Mouse (Mus musculus) c-Kit-positive CD71-negative TER-119-negative erythroid progenitor cells, embryonic 14.5 days (primary cell): ENCODE results near the gene Nln.

ENCODE experiments used
- DNase-seq: peaks from one replicate; pipeline ENCODE4 v3.0.0-alpha.2; 2013; ENCODE audit warnings: low read depth

The Nln gene

DNA sequence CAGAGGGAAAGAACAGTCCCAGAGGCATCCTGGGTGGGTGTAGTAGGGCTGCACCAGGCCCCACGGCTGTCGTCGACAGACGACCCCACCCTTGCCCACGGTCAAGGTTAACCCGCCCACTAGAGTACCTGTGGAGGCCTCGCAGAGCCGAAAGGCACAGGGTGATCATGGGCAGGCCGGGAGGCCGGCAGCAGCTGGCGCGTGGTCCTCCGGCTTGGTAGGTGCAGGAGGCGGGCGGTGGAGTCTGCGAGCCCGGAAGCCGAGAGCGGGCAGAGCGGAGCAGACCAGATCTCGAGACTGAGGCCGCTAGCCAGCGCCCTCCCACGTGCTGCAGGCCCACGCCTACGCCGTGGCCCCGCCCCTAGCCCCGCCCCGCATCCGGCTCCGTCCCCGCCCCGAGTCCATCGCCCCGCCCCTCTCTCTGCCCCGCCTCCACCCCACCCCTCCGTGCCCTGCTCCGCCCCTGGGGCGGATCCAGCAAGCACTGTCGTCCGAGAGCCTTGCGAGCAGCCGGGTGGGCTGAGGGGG is at the start of gene Nln, which contains the start of gene Sgtb:
Gene Nln (minus strand): TSS at position 327 of the 528 bp plus-strand sequence.
Gene Sgtb (plus strand): TSS at position 454 of the 528 bp plus-strand sequence.
- peak; percentile 60 for DNase-seq

- no peak for DNase-seq
Measured at GRCm38 (mm10) chr13:104155686-104156085, 46.3 kb upstream of the Nln start.

DNA sequence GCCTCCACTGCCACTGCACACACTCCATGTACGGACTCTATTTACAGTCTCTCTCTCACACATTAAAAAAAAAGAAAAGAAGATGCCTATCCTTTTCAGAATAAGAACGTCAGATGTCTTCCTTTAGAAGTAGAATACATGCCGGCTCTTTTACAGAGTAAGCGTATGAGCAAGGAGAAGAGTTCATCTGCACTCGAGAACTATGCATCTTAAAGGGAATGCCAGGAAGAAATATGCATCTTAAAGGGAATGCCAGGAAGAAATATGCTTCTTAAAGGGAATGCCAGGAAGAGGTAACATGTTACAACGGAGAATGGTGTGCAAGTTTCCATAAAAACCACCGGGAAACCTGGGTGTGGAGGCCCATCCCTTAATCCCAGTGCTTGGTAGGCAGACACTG is 45.7 kb upstream of the Nln start:
- no peak for DNase-seq

DNA sequence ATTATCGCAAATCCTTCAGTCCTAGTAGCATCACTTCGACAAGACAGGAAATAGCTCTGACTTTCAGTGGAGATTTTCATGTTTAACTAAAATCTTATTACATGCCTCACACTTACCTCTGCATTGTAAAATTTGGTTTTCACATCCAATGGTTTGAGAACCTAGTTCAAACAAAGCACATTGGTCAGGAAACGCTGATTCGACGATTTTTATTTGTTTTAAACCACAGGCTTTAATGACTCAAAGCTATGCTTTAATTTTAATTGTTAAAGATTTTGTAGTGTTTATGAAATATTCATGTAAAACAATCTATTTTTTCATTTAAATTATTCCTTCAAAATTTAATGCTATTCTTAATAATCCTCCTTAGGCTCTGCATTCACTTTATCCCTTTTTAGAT is 44.8 kb upstream of the Nln start:
- DNase-seq, result no peak

DNA sequence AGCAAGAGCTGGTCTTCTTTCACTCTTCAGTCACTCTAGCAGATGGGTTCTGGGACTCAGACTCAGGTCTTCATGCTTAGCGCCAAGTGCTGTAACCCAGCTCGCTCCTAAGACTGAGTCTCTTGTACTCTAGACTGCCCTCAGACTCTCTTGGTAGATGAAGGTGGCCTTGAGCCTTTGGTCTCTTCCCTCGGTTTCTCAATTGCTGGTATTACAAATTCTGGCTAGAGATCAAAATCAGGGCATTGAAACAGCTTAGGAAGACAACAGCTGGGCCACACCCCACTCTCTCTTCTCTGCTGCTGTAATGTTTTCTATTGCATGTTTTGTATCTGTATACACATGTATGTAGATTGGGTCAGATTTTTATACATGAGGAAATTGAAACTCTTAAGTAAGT is 36.2 kb upstream of the Nln start:
- DNase-seq, result no peak

- no peak for DNase-seq
Measured at GRCm38 (mm10) chr13:104144871-104145270, 35.5 kb upstream of the Nln start.

DNA sequence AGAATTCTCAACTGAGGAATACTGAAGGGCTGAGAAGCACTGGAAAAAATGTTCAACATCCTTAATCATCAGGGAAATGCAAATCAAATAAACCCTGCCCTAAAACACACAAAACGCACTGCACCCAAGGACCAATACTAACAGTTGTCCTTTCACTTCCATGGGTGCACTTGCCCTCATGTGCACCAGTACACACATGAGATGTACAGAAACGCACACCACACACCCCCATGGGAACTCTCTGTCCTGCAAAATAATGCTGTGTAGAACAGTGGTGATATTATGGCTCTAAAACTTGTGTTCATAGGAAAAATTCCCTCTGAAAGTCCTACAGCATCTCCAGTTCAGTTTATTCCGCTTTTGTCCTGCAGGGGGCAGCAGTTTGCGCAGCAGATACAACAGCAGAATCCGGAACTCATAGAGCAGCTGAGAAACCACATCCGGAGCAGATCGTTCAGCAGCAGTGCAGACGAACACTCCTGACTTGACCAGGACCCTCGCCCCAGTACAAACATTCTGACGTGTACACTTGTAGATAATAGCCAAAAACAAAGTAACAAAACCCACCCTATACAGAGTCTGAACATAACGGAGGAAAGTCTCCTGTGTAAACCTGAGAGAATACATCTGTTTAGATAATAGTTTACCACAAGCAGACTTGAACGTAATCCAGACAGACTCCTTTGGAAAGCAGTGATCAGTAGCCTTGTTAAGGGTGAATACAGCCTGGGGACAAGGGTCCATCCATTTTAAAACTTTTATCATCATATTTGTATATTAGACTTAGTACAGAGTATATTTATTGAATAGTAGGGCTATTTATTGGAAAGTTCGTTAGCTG is 30.2 kb upstream of the Nln start:
- peak; percentile 77 for DNase-seq

DNA sequence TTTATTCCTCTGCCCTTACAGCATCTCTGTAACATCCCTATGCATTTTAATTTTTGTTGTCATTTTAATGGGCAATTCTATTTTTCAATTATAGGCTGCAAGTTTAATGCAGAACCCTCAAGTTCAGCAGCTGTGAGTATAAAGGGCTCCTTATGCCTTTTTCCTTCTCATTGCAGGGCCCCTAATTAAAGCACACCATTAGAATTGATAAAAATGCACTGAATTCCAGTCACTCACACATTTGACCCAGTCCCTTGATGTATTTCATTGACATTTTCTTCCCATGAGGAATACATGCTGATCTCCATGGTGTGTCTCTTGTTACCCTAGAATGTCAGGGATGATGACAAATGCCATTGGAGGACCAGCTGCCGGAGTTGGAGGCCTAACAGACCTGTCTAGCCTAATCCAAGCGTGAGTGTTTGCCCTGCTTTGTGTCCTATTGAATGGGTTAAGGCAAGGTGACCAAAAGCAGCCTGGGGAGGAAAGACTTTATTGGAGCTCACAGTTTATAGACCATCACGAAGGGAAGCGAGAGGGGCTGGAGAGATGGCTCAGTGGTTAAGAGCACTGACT is 25.2 kb upstream of the Nln start:
- DNase-seq, result no peak

DNA sequence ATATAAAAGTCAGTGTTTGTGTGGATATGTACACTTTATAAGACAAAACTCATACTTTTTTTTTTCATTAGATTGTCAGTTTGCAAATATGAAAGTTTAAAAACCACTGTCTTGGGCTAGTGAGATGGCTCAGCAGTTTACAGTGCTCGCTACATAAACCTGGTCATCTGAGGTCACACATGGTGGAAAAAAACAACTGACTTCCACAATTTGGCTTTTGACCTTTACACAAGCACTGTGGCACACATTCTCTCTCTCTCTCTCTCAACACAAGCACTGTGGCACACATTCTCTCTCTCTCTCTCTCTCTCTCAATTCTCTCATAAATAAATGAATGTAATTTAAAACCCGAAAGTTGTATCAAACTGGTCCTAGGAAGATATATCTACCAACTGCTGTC is 23.1 kb upstream of the Nln start:
- DNase-seq, result no peak

- no peak for DNase-seq
Measured at GRCm38 (mm10) chr13:104123662-104124381, 14.4 kb upstream of the Nln start.

DNA sequence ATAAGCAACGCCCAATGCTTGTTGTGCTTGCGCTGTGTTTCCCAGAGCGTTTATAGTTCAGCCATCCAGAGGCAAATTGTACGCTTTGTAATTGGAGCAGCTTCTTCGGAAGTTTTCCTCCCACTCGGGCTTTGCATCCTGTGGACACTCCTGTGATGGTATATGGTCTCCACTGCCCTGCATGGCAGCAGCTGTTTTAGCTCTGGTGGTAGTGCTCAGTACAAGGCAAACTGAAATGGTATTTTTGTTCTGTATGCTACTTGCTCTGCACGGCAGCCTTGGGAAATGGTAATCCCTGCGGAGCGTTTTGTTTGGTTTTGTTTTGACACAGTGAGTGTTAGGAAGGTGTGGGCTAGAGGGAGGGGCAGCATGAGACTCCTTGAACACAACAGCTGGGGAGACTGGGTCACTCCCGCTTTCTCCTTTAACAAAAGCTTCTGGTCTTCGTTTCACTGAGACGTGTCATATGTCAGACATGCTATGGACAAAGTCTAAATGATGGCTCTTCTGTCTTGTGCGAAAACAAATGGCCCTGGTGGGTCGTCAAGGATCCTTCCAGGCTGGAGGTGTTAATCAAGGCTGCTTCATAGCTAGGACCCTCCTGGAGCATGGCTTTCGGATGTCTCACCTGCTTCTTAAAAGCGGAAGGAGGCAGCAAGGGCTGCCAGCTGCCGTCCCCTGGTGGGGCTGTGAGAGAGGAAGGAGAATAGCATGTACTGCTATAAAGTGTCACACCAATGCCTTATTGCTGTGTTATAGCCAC is 12.8 kb upstream of the Nln start:
- no peak for DNase-seq

GRCm38 (mm10) chr13:104114827-104115226 is 5.4 kb upstream of the Nln start:
- no peak for DNase-seq

DNA sequence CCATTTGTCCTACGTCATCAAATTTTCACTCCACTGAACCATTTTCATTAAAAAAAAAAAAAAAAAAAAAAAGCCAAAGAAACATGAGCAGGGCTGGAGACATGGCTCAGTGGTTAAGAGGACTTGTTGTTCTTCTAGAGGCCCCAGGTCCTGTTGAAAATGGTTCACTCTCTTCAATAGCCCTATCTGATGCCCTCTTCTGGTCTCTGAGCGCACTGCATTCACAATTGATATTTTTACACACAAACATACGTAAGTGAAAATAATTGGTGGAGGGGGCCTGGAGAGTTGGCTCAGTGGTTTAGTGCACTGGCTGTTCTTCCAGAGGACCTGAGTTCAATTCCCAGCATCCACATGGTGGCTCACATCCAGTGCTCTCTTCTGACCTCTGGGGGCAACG is 4.4 kb upstream of the Nln start:
- no peak for DNase-seq

GRCm38 (mm10) chr13:104112266-104112900 is 3.0 kb upstream of the Nln start:
- no peak for DNase-seq

- no peak for DNase-seq
Measured at GRCm38 (mm10) chr13:104110526-104110925, 1.1 kb upstream of the Nln start.

GRCm38 (mm10) chr13:104109816-104110521 is 555 bp upstream of the Nln start:
- no peak for DNase-seq

- DNase-seq, result no peak
Measured at GRCm38 (mm10) chr13:104108651-104109287, 645 bp downstream of the Nln start.

DNA sequence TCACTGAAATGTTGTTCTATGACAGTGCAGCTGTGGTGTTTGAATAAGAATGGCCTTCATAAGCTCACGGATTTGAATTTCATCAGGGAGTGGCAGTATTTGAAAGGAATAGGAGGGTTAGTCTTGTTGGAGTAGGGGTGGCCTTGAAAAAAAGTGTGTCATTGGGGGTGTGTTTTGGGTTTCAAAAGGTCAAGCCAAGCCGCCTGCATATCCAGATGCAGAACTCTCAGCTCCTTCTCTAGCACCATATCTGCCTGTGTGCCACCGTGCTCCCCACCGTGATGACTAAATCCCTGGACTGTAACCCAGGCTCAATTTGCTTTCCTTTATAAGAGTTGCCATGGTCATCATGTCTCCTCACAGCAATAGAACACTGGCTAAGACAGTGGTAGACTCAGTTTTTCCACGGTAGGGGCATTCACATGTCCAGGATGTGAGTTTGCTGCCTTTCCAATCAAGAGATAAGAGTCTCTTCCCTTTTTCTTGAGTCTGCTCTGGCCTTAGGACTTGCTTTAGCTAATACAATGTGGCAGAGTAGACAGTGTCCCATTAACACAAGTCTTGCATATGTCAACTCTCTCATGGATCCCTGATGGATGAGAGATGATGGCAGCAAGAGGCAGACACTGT is 7.7 kb downstream of the Nln start:
- DNase-seq, result no peak

- no peak for DNase-seq
Measured at GRCm38 (mm10) chr13:104100416-104100815, 9.0 kb downstream of the Nln start.

- no peak for DNase-seq
Measured at GRCm38 (mm10) chr13:104097190-104097589, 12.2 kb downstream of the Nln start.
